In the genomic region with DNA sequence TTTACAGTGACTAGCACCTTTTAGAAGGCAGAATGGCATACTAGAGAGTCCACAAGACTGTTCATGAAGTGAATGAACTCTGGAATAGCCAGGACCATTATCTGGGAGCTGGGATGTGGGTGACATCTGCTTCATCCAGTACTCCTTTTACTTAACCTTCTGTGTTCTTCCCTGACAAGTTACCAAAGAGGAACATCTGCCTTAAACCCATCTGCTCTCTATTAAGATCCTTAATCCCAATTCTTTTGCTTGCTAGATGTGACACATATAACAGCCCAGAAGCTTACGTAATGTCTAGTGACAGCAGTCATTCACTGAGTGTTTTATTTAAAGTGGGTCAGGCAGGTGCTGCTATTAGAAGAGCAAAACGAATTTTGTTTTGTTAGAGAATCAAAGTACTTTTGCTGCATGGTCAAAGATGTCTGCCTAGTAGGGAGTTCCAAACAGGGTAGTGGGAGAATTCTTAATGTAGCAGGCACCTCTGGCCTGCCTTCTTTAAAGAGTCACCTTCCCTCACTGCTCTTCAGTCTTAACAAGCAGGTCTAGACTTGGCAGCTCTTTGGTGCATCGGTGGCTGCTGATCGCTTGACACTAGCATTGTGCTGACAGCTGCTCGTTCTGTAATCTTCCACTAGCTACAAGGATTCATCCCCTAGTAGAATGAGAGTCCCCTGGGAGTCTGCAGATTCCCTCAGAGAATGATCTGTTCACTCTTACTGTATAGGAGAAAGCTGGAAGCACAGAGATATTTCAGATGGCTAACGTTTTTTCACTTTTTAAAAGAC, we compare ENCODE assay signal across 32 mouse cellular contexts. TPM values are rescaled to one million over a fixed set of nuclear protein-coding genes. Genes with fewer than 3 reads are reported as not detected.
DNase-seq lines count a peak whose midpoint lies in the region; ATAC-seq and TF ChIP-seq lines count a peak whose summit lies in the region.
"Had no signal": no experiment of that assay in that cellular context is flagged by ENCODE, and none has a peak within 500 bp of the region (broad histone marks: within the 10 kb centered on the region; RNA-seq: fewer than 3 reads in every experiment).

No protein-coding gene starts in this region.

- no peak overlapping the region for H3K9ac ChIP-seq in forebrain, embryonic 14.5 days (ENCODE audit: low read length)
- H3K9ac ChIP-seq in forebrain, embryonic 12.5 days: no peak overlapping the region
- no peak overlapping the region for H3K9ac ChIP-seq in heart, embryonic 14.5 days (ENCODE audit: low read length)
- no peak overlapping the region for H3K9ac ChIP-seq in heart, adult 2 months (ENCODE audit: low read depth, low read length)
- H3K9ac ChIP-seq: embryonic facial prominence, embryonic 13.5 days; forebrain, embryonic 15.5 days; heart, embryonic 15.5 days; hindbrain, embryonic 13.5 days; intestine, embryonic 15.5 days; limb, embryonic 12.5 days; liver, postnatal 0 days; neural tube, embryonic 13.5 days had no signal

- H3K27ac ChIP-seq in forebrain, embryonic 14.5 days (ENCODE audit: low read depth, low read length): no peak overlapping the region
- no peak overlapping the region for H3K27ac ChIP-seq in forebrain, embryonic 12.5 days
- peak overlapping the region in 1 of 2 experiments; percentile 47; a peak in 2 of 4 replicates for H3K27ac ChIP-seq in heart, embryonic 14.5 days (replicated peaks in 1 of 2; ENCODE audit: control insufficient read depth in 1 of 2, insufficient read depth in 1 of 2, low read depth in 2 of 2, low read length in 2 of 2)
- no peak overlapping the region for H3K27ac ChIP-seq in heart, adult 2 months
- H3K27ac ChIP-seq: embryonic facial prominence, embryonic 13.5 days; forebrain, embryonic 15.5 days; heart, embryonic 15.5 days; hindbrain, embryonic 13.5 days; intestine, embryonic 15.5 days; limb, embryonic 12.5 days; midbrain, embryonic 10.5 days; neural tube, embryonic 13.5 days had no signal

- no peak overlapping the region for H3K4me3 ChIP-seq in forebrain, embryonic 14.5 days (ENCODE audit: low read depth, low read length)
- no peak overlapping the region for H3K4me3 ChIP-seq in forebrain, embryonic 12.5 days (replicated peaks)
- H3K4me3 ChIP-seq in heart, embryonic 14.5 days (ENCODE audit: control insufficient read depth in 1 of 2, insufficient read depth in 1 of 2, low read depth in 1 of 2, low read length in 2 of 2): no peak overlapping the region
- H3K4me3 ChIP-seq in heart, adult 2 months: no peak overlapping the region
- H3K4me3 ChIP-seq: embryonic facial prominence, embryonic 13.5 days; forebrain, embryonic 15.5 days; heart, embryonic 15.5 days; hindbrain, embryonic 13.5 days; intestine, embryonic 15.5 days; limb, embryonic 12.5 days; midbrain, embryonic 10.5 days; myocyte; neural tube, embryonic 13.5 days had no signal

- no peaks in the 10 kb centered on the region for H3K79me2 ChIP-seq in heart, adult 2 months (replicated peaks; ENCODE audit: control insufficient read depth, insufficient read depth, low read length)

- TF ChIP-seq CTCF in heart, adult 2 months (IDR thresholded peaks at IDR 0.05): no peak
- TF ChIP-seq CTCF in brain, embryonic 14.5 days (IDR thresholded peaks at IDR 0.05; ENCODE audit: borderline replicate concordance, extremely low read depth, insufficient read depth, insufficient read length): no peak

- 64% methylated on average over 6 of the region's 6 CpGs for WGBS in forebrain, embryonic 14.5 days
- WGBS in forebrain, embryonic 12.5 days: 81% methylated on average over 6 of the region's 6 CpGs
- WGBS in heart, embryonic 14.5 days: 32% methylated on average over 6 of the region's 6 CpGs
- 49% methylated on average over 6 of the region's 6 CpGs for WGBS in heart, adult 2 months

- no peak overlapping the region for H3K4me2 ChIP-seq in forebrain, embryonic 14.5 days (ENCODE audit: low read length)
- H3K4me2 ChIP-seq in forebrain, embryonic 12.5 days: no peak overlapping the region
- H3K4me2 ChIP-seq in heart, embryonic 14.5 days (ENCODE audit: low read length): no peak overlapping the region
- H3K4me2 ChIP-seq: embryonic facial prominence, embryonic 13.5 days; forebrain, embryonic 15.5 days; heart, embryonic 15.5 days; hindbrain, embryonic 13.5 days; intestine, embryonic 15.5 days; limb, embryonic 12.5 days; liver, embryonic 11.5 days; neural tube, embryonic 13.5 days had no signal

- TF ChIP-seq EP300 in heart, adult 2 months (IDR thresholded peaks at IDR 0.05; ENCODE audit: insufficient read depth, low read depth, low read length): no peak

- ATAC-seq in forebrain, embryonic 14.5 days: no peak
- no peak for ATAC-seq in forebrain, embryonic 12.5 days (ENCODE audit: low FRiP score)
- peak; percentile 39 for ATAC-seq in heart, embryonic 14.5 days (ENCODE audit: insufficient number of reproducible peaks, insufficient read depth, low FRiP score, low read depth)
- ATAC-seq: activated CD4-positive, CD25-positive, alpha-beta regulatory T cell, adult 4 months; forebrain, embryonic 15.5 days; intestine, embryonic 15.5 days; liver, postnatal 0 days had no signal

- peaks cover 8% of the 10 kb centered on the region; the same call in 1 of the 2 replicates for H3K4me1 ChIP-seq in forebrain, embryonic 14.5 days (ENCODE audit: control insufficient read depth, insufficient read depth, low read length)
- peaks cover 16% of the 10 kb centered on the region for H3K4me1 ChIP-seq in forebrain, embryonic 12.5 days
- H3K4me1 ChIP-seq in heart, embryonic 14.5 days (ENCODE audit: control insufficient read depth in 2 of 2, insufficient read depth in 2 of 2, low read length in 2 of 2): peaks cover 0 to 7% of the 10 kb centered on the region in 2 experiments; a peak in 1 of 4 replicates
- H3K4me1 ChIP-seq in heart, adult 2 months (ENCODE audit: control insufficient read depth, insufficient read depth, low read length): no peaks in the 10 kb centered on the region
- H3K4me1 ChIP-seq: embryonic facial prominence, embryonic 13.5 days; heart, embryonic 15.5 days; hindbrain, embryonic 13.5 days; intestine, embryonic 15.5 days; limb, embryonic 12.5 days; neural tube, embryonic 13.5 days had no signal

- no peaks in the 10 kb centered on the region for H3K27me3 ChIP-seq in forebrain, embryonic 14.5 days (replicated peaks; ENCODE audit: control insufficient read depth, insufficient read depth, low read length)
- 0 out of 2 replicates have a peak, but pooled peaks cover 3% of the 10 kb centered on the region for H3K27me3 ChIP-seq in forebrain, embryonic 12.5 days
- no peaks in the 10 kb centered on the region for H3K27me3 ChIP-seq in heart, embryonic 14.5 days (ENCODE audit: control insufficient read depth, insufficient read depth, low read length)
- no peaks in the 10 kb centered on the region for H3K27me3 ChIP-seq in heart, adult 2 months (ENCODE audit: control insufficient read depth, insufficient read depth, low read length)
- H3K27me3 ChIP-seq: CH12.LX; embryonic facial prominence, embryonic 13.5 days; forebrain, embryonic 15.5 days; heart, embryonic 15.5 days; hindbrain, embryonic 13.5 days; intestine, embryonic 15.5 days; limb, embryonic 12.5 days; neural tube, embryonic 13.5 days had no signal

- H3K9me3 ChIP-seq in forebrain, embryonic 14.5 days (replicated peaks; ENCODE audit: control insufficient read depth, low read length): no peaks in the 10 kb centered on the region
- H3K9me3 ChIP-seq in forebrain, embryonic 12.5 days: no peaks in the 10 kb centered on the region
- no peaks in the 10 kb centered on the region for H3K9me3 ChIP-seq in heart, embryonic 14.5 days (ENCODE audit: control insufficient read depth, low read length)
- H3K9me3 ChIP-seq: embryonic facial prominence, embryonic 13.5 days; forebrain, embryonic 15.5 days; G1E; heart, embryonic 15.5 days; hindbrain, embryonic 13.5 days; intestine, embryonic 15.5 days; limb, embryonic 12.5 days; midbrain, embryonic 10.5 days; neural tube, embryonic 13.5 days had no signal

- no peak for TF ChIP-seq POLR2A in heart, adult 2 months (IDR thresholded peaks at IDR 0.05; ENCODE audit: insufficient read depth, low read depth, low read length)
- TF ChIP-seq POLR2A in brain, embryonic 14.5 days (IDR thresholded peaks at IDR 0.05; ENCODE audit: borderline replicate concordance, extremely low read depth, insufficient read depth, insufficient read length, poor library complexity, severe bottlenecking): no peak

- DNase-seq in forebrain, embryonic 14.5 days (ENCODE audit: low spot score): peak; percentile 14
- no peak for DNase-seq in heart, adult 2 months
- DNase-seq in MN1 (ENCODE audit: low spot score): peak; percentile 58
- peak; percentile 46 for DNase-seq in brain, embryonic 14.5 days (ENCODE audit: low read depth)
- no peak for DNase-seq in kidney, postnatal 4 days
- no peak for DNase-seq in lung, adult 18-20 months
- DNase-seq: adrenal gland, adult 8-10 months; B cell, adult 2 months; cerebellum, postnatal 10 days; gastrocnemius, postnatal 14 days; kidney, adult 9 months; kidney, postnatal 14 days; liver, postnatal 0 days; lung, postnatal 10 days; right cerebral cortex, adult 18-20 months; right cerebral cortex, postnatal 4 days; thymus, postnatal 14 days had no signal

- peaks cover 23% of the 10 kb centered on the region for H3K36me3 ChIP-seq in forebrain, embryonic 14.5 days (ENCODE audit: control insufficient read depth, insufficient read depth, low read length)
- H3K36me3 ChIP-seq in forebrain, embryonic 12.5 days (replicated peaks): 0 out of 2 replicates have a peak, but pooled peaks cover 11% of the 10 kb centered on the region
- peaks cover 75% of the 10 kb centered on the region for H3K36me3 ChIP-seq in heart, embryonic 14.5 days (ENCODE audit: control insufficient read depth, insufficient read depth, low read length)
- peaks cover 9% of the 10 kb centered on the region for H3K36me3 ChIP-seq in heart, adult 2 months (ENCODE audit: control insufficient read depth, insufficient read depth, low read length)
- H3K36me3 ChIP-seq: intestine, embryonic 15.5 days had no signal

- intact Hi-C loops in heart, adult 2 months (cut with DNase I): no loop called here

RNA-seq across cellular contexts. Expression of a gene that starts 27.9 kb away (rescaled TPM):
- polyA plus RNA-seq in forebrain, embryonic 14.5 days (2014; fragmentation: Nextera tagmentation; extraction: Ambion mirVana): 20.3 and 22.9 TPM in 2 replicates
- 53.0 and 56.3 TPM in 2 replicates for polyA plus RNA-seq in forebrain, embryonic 12.5 days (2016; fragmentation: Nextera tagmentation; extraction: Ambion mirVana)
- 18.9 and 21.1 TPM in 2 replicates for polyA plus RNA-seq in heart, embryonic 14.5 days (2014; fragmentation: Nextera tagmentation; extraction: Ambion mirVana)
- under 1 TPM; 0.14 to 0.29 TPM for total RNA-seq in heart, adult 2 months (2021)
- polyA plus RNA-seq in heart, adult 2 months (2012; rRNA removed): 0.04 and 0.09 TPM in 2 replicates
- 5.3 and 10.2 TPM in 2 replicates for polyA plus RNA-seq in brain, embryonic 14.5 days (2012; rRNA removed)

Comparison
In these comparisons a context has a peak if more than half of its experiments do, and no peak if none do; other contexts are left out.
1. DNase-seq: peak in forebrain, embryonic 14.5 days (single experiment), MN1 (single experiment) and brain, embryonic 14.5 days (single experiment); none in heart, adult 2 months (0 of 2), kidney, postnatal 4 days (0 of 2) and lung, adult 18-20 months (0 of 2).